Mouse (Mus musculus) stomach, postnatal 0 days (tissue): ENCODE measurements around the gene Tas2r102.

Source experiments
- CTCF ChIP-seq: IDR thresholded peaks from 2 replicates; pipeline ENCODE4 v1.5.1; 2016; ENCODE audit warnings: antibody characterized with exemption, low read depth, mild to moderate bottlenecking, moderate library complexity
- EP300 ChIP-seq: optimal IDR thresholded peaks from 2 replicates; pipeline ENCODE3; 2016; ENCODE audit warnings: antibody characterized with exemption

- no peak for TF ChIP-seq CTCF
- TF ChIP-seq EP300: no peak
Measured at GRCm38 (mm10) chr6:132754430-132754829, 7.5 kb upstream of the Tas2r102 start, which contains the start of gene Tas2r124.
